Mouse (Mus musculus) embryo, embryonic 9.5 days (tissue): ENCODE data around the gene Ifitm3.
"Not testable (repeated sequence)": the region's sequence is repeated elsewhere in the genome, so short reads cannot be mapped to it uniquely, and the experiment has no call there.

Experiments
- DNase-seq: peaks from one replicate; pipeline ENCODE4 v3.0.0-alpha.2; 2017; ENCODE audit errors: extremely low spot score

Ifitm3 gene

GRCm38 (mm10) chr7:141010593-141010992, at the start of gene Ifitm3:
Gene Ifitm3, minus strand, starts transcription at chr7:141010770.
- peak; percentile 35 for DNase-seq

GRCm38 (mm10) chr7:141059929-141060328, 49.4 kb upstream of the Ifitm3 start:
- DNase-seq, result no peak

- DNase-seq, result no peak
Measured at GRCm38 (mm10) chr7:141058601-141059341, 48.2 kb upstream of the Ifitm3 start.

GRCm38 (mm10) chr7:141057541-141057940, 47.0 kb upstream of the Ifitm3 start:
- DNase-seq, result no peak

GRCm38 (mm10) chr7:141056976-141057375, 46.4 kb upstream of the Ifitm3 start:
- DNase-seq, result no peak

- no peak for DNase-seq
Measured at GRCm38 (mm10) chr7:141055785-141056184, 45.2 kb upstream of the Ifitm3 start.

GRCm38 (mm10) chr7:141052421-141052820, 41.9 kb upstream of the Ifitm3 start:
- DNase-seq, result no peak

GRCm38 (mm10) chr7:141052016-141052415, 41.4 kb upstream of the Ifitm3 start:
- DNase-seq, result no peak

- DNase-seq, result no peak
Measured at GRCm38 (mm10) chr7:141051060-141051685, 40.6 kb upstream of the Ifitm3 start.

- DNase-seq, result no peak
Measured at GRCm38 (mm10) chr7:141049326-141049725, 38.8 kb upstream of the Ifitm3 start.

GRCm38 (mm10) chr7:141048226-141049218, 38.0 kb upstream of the Ifitm3 start:
- DNase-seq, result peak; percentile 89

GRCm38 (mm10) chr7:141047581-141048225, 37.1 kb upstream of the Ifitm3 start:
- DNase-seq, result peak; percentile 66

GRCm38 (mm10) chr7:141046931-141047580, 36.5 kb upstream of the Ifitm3 start:
- no peak for DNase-seq

GRCm38 (mm10) chr7:141042539-141042938, 32.0 kb upstream of the Ifitm3 start:
- DNase-seq, result no peak

GRCm38 (mm10) chr7:141041661-141042060, 31.1 kb upstream of the Ifitm3 start:
- no peak for DNase-seq

GRCm38 (mm10) chr7:141040867-141041606, 30.5 kb upstream of the Ifitm3 start:
- no peak for DNase-seq

GRCm38 (mm10) chr7:141039386-141040107, 29.0 kb upstream of the Ifitm3 start:
- DNase-seq, result no peak

GRCm38 (mm10) chr7:141038090-141039032, 27.8 kb upstream of the Ifitm3 start:
- DNase-seq, result no peak

GRCm38 (mm10) chr7:141036624-141037023, 26.1 kb upstream of the Ifitm3 start:
- DNase-seq, result not testable (repeated sequence)
